Mouse (Mus musculus) cerebellum, adult (tissue): Measurements from ENCODE around the gene Izumo2.

Experiments
- ATAC-seq: cut with Nextera tagmentation; 2 replicates; pipeline ENCODE4 v1.9.2; 2017; ENCODE audit warnings: mild to moderate bottlenecking, moderate library complexity, mixed read lengths; ENCODE audit not compliant: insufficient number of reproducible peaks, low FRiP score, low TSS enrichment

Izumo2 gene

GRCm38 (mm10) chr7:44708574-44708973 lies at the start of gene Izumo2:
Gene Izumo2 (plus strand): TSS chr7:44708742.
- no peak for ATAC-seq

DNA sequence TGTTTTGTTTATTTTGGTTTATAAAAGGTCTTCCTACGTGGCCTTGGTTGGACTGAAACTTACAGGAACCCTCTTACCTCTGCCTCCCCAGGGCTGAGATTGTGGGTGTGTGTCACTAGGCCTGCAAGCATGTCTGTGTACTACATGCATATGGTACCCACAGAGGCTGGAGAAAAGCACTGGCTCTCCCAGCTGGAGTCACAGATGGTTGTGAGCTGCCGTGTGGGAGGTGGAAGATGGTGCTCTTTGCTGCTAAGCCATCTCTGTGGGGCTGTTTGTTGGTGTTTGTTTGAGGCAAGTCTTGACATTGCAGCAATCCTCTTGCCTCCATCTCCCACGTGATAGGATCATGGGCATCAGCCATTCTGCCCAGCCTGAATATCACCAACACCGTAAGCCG lies 47.3 kb upstream of the Izumo2 start:
- ATAC-seq, result no peak

- no peak for ATAC-seq
Measured at GRCm38 (mm10) chr7:44662168-44662567, 46.4 kb upstream of the Izumo2 start.

DNA sequence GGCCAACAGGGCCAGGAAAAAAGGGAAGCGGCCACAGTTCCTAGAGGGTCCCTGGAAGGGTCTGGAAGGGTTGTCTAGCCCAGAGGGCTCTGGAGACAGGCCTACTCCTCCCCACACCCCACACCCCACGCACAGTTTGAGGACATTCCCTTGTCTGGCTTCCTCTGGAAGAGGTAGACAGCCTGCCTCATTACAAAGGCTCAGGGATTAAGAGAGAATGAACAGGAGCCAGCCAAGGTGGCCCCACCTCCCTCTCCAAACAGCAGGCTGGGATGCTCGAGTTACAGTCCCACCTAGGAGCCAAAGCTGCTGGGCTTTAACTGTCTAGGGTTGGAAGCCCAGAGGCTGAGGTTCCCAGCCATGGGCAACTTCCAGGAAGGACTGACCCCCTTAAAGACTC lies 46.0 kb upstream of the Izumo2 start:
- ATAC-seq, result no peak

GRCm38 (mm10) chr7:44663546-44663945 lies 45.0 kb upstream of the Izumo2 start:
- no peak for ATAC-seq

GRCm38 (mm10) chr7:44664731-44665130 lies 43.8 kb upstream of the Izumo2 start:
- no peak for ATAC-seq

DNA sequence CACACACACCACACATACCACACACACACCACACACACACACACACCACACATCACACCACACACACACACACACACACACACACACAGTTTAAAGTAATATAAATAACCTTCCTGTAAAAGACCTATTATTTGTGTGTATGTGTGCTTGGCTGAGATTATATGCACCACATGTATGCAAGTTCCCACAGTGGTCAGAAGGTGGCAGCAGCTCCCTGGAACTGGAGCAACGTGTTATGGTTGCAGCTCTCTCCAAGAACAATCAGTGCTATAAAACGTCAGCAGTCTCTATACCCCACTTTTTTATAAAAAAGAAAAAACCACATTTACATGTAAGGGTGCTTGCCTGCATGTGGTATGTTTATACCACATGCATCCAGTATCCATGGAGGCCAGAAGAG lies 42.1 kb upstream of the Izumo2 start:
- ATAC-seq, result no peak

DNA sequence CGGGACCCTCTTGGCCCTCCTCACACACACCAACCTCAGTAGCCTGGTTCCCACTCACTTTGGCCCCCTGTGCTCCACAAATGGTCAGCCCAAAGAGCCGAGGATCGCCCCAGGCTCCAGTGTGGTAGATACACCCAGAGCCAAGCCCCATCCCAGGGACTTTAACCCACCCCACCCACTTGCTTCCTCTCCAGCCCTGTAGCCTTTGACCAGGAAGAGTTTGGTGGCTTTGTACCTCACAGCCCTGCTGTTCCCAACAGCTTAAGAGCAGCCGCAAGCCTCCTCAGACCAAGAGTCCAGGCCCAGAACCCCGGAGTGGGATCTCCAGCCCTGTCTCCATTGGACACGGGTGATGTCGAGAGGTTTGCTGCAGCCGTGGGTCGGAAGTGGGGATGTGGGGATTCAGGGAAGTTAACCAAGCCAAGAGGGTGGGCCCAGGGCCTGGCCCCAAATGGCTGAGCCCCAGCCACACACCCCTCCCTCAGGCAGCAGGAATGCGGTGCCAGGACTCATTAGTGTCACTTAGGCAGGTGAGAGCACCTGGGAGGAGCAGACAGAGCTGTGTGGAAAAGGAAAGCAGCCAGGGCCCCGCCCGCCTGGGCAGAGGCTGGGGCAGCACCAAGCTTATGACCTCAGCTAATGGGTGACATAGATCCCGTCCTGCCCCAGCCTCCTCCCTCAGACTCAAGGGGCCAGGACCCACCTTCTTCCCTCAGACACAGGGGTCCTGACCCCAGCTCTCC lies 40.4 kb upstream of the Izumo2 start:
- ATAC-seq, result no peak

GRCm38 (mm10) chr7:44669103-44669502 lies 39.4 kb upstream of the Izumo2 start:
- no peak for ATAC-seq

- peak; percentile 94 for ATAC-seq
Measured at GRCm38 (mm10) chr7:44670803-44671202, 37.7 kb upstream of the Izumo2 start, which contains the start of gene Myh14. Gene Myh14 (minus strand): TSS chr7:44670843.

DNA sequence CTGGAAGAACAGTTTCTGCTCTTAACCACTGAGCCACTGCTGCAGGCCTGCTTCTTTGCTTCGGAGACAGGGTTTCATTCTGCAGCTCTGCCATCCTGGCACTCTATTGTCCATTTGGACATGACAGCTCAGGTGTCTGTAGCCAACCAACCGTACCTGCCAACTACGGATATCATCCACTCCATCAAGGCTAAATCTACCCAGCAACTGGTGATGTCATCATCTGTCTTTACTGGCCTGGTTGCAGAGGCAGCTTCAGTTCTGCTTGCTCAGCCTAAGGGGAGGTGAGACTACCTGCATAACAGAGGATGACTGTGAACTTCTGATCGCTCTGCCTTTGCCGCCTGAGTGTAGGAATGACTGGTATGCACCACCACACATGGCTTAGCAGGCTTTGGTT lies 36.3 kb upstream of the Izumo2 start:
- ATAC-seq, result no peak

GRCm38 (mm10) chr7:44674511-44674910 lies 34.0 kb upstream of the Izumo2 start:
- no peak for ATAC-seq

DNA sequence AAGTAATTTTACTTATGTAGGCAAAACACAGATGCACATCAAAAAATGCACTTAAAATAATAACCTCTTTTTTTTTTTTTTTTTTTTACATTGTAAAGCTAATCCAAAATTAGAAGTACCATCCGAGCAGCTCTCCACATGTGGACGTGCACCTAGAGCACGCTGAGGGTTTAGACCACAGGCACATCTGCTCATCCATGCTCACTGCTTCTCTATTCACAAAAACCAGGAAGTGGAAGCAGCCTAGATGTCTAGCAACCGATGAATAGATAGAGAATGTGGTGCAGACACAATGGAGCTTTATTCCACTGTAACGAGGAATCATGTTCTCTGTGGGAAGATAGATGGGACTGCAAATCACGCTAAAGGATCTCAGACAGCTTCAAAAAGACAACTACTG lies 33.4 kb upstream of the Izumo2 start:
- ATAC-seq, result no peak

GRCm38 (mm10) chr7:44676126-44676525 lies 32.4 kb upstream of the Izumo2 start:
- ATAC-seq, result no peak

GRCm38 (mm10) chr7:44676611-44677010 lies 31.9 kb upstream of the Izumo2 start:
- ATAC-seq, result peak; percentile 79; the same call in 1 of the 2 replicates

GRCm38 (mm10) chr7:44683656-44684055 lies 24.9 kb upstream of the Izumo2 start:
- ATAC-seq, result no peak

DNA sequence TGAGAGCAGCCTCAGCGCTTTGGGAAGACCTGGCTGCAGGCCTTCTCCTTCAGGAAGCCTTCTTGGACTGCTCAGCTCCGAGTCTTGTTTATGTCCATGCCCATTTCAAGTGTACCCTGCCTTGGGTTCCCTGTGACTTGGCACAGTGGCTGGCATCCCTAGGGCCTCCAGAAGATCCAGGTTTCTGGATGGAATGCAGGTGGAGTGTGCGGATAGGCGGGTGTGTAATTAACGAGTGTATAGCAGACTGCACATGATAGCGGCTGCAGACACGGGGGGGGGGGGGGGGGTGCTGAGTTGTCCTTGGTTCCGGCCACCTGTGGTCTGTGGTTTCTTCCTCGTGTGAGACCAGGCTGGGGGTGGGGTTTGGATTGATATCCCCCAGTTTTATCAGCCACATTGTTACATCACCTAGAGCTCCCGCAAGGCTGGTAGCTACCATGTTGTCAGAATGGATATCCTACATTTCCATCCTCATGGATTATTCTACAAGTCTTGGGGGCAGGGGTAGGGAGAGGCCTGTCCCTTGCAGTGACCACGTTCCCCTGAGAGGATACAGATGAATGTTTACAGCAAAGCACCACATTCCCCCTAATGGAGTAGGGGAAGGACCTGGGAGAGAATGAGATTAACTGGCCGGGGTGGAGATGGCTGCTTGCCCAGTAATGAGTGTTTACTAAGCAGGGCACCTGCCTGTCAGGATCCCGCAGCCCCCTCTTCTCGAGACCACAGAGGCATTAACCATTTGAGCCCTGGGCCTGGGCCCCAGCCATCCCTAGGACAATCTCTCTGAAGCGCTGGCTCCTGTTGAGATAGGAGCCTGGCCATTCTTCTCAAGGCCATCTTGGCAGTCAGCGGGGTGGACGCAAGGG lies 22.8 kb upstream of the Izumo2 start:
- no peak for ATAC-seq

DNA sequence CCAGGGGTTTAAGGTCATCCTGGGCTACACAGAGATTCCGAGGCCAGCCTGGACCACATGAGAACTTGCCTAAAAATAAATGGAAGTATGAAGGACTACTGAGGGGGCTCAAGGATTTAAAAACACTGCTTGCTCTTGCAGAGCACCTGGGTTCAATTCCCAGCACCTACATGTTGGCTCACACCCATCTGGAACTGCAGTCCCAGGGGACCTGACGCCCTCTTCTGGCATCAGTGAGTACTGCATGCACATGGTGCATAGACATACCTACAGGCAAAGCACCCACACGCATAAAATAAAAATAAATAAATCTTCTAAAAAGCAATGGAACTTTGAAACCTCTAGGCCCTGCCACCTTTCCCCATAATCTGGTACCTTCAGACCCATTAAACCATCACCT lies 19.7 kb upstream of the Izumo2 start:
- ATAC-seq, result no peak

DNA sequence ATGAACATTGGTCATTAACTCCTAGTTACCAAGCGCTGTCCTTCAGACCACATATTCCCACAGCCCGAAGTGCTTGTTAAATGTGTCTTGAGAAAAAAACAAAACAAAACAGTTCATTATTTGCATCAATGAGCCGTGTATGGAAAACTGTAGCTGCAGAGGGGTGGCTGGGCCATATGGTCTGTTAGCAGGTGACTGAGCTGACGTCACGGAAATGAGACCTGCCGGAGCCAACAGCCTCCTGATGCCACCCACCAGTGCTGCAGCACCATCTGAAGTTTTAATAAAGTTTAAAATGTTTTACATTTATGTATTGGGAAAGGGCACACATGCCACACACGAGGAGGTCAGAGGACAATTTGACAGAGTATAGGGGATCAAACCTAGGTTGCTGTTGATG lies 19.2 kb upstream of the Izumo2 start:
- ATAC-seq, result no peak

GRCm38 (mm10) chr7:44693427-44694175 lies 14.9 kb upstream of the Izumo2 start:
- ATAC-seq, result no peak

DNA sequence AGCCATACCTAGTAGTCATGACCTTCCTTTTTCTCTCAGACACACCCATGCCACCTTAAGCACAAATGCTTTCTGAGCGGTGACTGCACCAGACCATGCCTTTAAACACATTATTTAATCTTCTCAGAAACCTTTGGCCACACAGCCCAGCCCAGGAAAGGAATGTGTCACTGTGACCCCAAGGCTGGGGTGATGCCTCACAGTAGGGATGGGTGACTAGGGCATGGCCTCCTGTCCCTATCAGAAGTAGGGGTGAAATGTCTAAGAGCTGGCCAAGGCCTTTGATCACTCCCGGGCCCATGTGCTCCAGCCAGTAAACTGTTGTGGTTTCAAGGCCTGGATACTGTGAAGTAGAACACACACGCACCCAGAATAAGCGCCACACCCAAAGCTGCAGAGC lies 13.3 kb upstream of the Izumo2 start:
- no peak for ATAC-seq
